Mouse (Mus musculus) cerebellum, postnatal 10 days (tissue): ENCODE measurements around the gene Zfp346.

Experiments
- DNase-seq, 2 experiments: peaks; one replicate each; pipeline ENCODE4 v3.0.0; 2021; ENCODE audit warnings: mixed read lengths in 2 of 2

The Zfp346 gene

DNA sequence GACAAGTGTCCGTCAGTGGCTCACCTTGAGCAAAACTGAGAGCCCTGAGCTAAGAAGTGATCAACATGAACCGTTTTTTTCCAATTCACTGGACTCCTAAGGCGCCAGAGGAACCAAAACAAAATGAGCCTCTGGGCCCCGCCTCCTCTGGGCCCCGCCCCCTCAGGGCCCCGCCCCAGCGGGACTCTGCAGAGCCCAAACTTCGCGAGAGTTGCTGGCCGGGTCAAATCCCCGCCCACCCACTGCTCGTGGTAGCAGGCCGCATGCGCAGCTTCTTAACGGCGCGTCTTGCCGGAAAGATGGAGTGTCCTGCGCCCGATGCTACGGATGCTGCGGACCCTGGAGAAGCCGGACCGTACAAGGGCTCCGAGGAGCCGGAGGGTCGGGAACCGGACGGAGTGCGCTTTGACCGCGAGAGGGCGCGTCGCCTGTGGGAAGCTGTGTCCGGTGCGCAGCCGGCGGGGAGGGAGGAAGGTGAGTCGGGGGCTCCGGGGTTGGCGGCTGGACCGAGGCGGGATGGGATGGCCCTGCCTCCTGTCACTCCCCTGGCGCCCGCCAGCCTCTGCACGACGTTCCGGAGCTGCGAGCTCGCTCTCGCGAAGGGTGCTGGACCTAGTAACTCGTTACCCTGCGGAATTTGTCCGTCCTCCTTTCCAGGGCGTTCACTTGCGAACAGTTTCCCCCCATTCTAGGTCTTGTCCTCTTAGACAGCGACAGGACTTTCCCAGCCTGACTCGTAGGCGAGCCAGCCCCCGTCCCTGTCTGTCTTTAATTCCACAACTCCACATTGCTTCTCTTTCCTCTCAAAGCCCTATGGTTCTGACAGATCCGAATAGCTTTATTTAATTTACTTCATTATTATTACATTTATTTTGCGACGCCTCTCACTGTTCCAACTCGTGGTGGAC lies at the start of gene Zfp346:
Zfp346 (plus strand) TSS at position 267 of the 908 bp plus-strand sequence.
- DNase-seq = peak; percentile 99

DNA sequence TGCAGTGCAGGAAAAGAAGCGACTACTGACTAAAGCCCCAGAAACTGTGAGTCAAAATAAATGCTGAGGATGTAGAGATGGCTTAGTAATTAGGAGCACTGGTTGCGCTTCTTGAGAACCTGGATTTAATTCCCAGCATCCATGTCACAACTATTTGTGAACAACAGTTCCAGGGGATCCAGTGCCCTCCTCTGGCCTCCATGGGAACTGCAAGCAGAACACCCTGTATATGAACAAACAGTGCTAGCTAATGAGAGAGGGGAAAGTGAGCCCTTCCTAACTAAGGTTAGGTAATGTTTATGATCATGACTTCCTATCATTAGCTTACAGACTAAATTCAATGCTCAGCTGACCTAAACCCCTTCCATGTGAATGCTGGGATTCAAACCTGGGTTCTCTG lies 47.1 kb upstream of the Zfp346 start:
- peak; percentile 47 to 56 for DNase-seq

DNA sequence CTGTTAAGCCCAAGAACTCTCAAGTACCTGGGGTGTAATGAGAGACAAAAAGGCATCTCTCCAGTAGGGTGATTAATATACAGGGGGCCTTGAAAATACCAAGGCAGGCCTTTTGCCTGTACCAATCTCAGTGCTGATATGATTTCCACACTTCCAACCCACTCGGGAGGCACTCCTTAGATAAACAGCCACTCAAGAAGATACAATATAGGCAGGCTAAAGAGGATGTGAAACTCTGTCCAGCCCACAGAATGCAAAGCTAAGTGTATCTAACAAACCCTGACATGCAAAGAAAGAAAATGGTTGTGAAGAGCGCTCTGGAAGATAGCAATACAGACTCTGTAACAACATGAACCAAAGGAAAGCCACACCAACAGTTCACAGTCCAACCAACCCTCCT lies 41.8 kb upstream of the Zfp346 start:
- DNase-seq = no peak

DNA sequence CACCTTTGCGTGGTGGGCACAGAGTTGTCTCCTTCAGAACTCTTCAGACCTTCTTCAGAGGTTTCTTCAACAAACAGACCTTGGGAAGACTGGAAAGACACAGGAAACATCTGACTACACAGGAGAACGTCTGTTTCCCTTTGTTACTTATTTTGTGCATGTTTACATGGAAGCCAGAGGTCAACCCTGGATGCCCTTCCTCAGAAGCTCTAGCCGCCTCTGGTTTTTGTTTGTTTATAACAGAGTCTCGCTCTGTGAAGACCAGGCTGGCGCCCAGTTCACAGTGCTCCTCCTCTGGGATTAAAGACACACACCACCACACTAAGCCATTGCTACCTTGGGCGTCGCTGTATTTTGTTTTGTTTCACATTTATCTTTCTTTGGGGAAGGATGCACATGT lies 35.4 kb upstream of the Zfp346 start:
- DNase-seq = no peak

DNA sequence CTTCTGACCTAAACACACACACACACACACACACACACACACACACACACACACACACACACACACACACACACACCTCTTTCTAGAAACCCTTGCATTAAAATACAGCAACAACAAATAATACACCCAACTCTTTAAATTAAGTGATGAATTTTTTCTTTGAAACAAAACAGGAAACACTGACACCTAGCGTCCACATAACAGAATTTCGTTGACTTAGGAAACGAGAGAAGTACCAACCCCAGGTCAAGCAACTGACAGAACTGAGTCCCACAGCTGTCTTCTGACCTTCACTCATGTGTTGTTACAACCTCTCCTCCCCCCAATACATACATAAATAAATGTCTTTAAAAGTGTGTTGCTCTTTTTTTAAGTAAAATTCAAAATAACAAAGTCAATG lies 33.8 kb upstream of the Zfp346 start:
- peak; percentile 34 to 66 for DNase-seq

DNA sequence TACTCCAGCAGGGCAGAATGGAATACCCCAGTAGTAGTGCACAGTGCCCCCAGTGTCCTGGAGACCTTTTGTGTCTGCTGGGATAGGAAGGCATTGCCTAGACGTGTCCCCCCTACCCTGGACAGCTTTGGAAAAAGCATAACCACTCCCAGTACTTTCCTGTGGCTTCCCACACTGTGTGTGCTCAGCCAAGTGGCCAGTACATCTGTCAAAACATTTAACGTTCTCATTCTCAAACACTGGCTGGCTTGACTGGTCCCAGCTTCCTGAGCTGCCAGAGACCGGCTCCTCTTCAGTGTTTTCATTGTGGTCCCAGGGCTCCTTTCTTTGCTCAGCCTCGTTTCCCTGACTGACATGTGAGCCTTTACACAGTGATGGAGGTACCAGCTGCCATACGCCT lies 29.5 kb upstream of the Zfp346 start:
- DNase-seq = no peak

DNA sequence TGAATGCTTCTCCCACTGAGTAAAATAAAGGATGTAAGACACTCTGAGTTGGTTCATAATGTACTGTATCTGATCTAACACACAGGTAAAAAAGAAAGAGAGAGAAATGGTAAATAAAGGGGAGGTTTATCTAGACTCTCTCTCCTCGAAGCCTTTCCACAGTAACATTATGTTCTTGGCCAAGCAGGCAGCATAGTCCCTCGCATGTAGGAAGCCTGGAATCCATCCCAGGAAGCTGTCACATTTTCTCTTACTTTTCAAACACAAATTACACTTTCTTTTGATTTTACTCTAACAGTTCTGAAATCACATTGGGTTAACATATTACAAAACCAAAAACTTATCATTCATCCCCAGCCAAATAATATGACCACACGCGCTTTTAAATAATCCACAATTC lies 12.5 kb upstream of the Zfp346 start:
- DNase-seq = no peak

DNA sequence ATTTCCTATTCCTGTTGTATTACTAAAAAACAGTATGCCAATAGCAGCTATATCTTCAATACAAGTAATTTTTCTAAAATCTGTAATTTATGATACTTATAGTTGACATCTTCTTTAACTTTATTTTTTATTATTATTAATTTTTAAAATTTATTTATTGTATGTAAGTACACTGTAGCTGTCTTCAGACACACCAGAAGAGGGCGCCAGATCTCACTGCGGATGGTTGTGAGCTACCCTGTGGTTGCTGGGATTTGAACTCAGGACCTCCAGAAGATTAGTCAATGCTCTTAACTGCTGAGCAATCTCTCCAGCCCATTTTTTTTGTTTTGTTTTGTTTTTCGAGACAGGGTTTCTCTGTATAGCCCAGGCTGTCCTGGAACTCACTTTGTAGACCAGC lies 7.3 kb upstream of the Zfp346 start:
- DNase-seq = peak; percentile 37 to 39

DNA sequence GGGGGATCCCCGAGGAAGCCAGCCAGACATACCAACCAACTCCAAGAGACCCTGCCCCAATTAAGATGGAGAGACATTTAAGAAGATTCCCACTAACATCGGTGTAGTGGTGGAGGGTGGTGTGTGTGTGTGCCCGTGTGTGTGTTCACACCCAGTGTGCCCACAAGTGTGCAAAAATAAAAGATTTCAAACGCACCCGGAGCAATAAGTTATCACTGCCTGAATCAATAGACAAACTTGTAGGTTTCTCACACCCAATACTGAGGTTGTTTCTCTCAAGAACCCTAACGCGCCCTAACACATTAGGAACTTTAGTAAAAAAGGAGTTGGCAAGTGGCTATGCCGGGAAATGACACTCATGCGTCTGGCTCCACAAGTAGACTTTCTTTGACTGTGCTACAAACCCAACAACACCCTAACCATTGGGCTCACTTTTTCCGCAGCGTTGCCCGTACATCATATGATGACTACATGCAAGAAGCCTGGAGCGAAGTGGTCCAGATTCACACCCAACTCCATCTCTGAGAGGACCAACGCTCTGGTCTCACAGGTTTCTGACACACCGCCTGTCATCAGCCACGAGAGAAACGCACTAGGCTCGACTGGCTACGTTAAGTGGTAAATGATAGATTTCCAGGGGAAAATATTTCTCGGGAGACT lies 5.9 kb upstream of the Zfp346 start:
- DNase-seq = peak; percentile 36 to 47

DNA sequence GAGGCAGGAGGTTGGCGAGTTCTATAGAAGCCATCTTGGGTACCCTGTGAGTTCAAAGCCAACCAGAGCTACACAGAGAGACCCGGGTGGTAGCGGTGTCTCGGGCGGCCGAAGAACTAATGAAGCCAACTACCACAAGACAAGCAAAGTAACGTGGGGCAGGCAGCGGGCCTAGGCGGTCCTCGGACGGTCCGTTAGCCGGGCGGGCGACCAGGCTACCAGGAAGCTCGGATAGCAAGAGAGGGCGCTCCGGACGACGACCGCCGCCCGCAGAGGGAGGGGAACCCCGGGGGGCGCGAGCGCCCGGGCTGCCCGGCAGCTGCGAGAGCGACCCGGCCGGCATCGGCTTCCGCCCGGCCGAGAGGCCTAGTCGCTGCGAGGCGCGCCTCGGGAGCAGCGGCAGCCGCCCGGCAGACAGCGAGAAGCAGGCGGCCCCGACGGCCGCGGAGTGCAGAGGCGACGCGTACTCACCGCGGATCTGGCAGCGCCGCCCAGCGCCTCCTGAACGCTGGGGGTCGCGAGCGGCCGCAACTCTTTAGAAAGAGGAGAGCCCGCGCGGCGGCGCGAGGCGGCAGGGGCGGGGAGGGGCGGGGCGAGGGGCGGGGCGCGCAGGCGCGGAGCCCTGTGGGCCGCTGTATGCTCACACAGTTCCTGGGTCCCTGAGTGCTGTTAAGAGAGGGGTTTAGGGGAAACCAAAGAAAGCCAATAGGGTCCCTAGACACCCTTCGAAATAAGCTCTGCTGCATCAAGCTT lies 5.2 kb upstream of the Zfp346 start, which contains the start of gene Uimc1:
Uimc1 (minus strand) TSS at position 575 of the 753 bp plus-strand sequence.
- peak; percentile 90 to 94 for DNase-seq

DNA sequence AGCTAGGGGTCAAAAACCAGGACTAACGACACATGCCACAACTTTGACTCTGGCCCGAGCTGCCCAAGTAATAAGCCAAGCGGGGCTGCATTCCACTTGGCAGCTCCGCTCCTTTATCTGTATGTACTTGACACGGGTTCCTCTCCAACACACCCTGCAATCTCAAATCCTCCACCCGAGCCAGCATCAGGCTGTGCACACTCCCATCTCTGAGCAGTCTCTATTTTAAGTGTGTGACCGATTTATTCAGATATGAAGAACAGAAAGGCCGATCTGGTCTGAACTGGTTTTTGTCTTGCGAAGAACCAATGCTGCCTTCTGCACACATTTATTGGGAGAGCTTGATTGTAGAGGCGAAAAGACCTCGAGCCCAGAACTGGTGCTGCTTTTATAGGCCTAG lies 3.5 kb upstream of the Zfp346 start:
- DNase-seq = no peak

DNA sequence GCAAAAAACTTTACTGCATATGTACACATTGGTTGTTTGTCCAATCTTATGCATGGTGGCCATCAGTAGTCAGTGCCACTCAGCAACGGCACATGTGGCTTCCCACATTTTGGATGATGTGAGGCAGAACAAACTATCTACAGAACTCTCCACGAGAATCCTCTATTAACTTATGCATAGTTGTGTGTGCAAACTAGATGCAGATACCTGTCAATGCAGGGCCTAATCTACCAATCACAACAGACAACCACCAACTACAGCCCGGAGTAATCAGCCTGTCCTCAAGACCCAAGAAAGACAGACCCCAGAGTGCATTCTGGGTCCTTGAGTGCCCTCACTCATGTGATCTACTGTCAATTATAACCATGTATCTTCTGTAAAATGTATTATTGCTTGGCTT lies 2.7 kb upstream of the Zfp346 start:
- no peak for DNase-seq

DNA sequence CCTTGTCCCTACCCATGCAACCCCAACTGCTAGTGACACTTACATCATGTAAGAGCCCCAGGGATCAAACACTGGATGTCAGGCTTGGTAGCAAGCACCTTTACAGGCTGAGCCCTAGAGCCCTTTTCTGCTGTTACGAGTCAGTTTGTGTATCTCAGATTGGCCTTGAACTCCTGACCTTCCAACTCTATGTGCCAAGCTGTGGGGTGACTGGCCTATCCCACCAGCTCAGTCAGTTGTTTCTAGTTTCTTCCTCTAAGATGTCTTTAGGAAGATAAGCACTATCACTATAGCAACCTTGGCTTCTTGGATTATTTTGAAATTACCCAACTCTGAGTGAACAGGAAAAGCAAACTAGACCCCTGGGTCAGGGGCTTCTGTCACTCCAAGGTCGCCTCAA lies 1.8 kb upstream of the Zfp346 start:
- no peak for DNase-seq

DNA sequence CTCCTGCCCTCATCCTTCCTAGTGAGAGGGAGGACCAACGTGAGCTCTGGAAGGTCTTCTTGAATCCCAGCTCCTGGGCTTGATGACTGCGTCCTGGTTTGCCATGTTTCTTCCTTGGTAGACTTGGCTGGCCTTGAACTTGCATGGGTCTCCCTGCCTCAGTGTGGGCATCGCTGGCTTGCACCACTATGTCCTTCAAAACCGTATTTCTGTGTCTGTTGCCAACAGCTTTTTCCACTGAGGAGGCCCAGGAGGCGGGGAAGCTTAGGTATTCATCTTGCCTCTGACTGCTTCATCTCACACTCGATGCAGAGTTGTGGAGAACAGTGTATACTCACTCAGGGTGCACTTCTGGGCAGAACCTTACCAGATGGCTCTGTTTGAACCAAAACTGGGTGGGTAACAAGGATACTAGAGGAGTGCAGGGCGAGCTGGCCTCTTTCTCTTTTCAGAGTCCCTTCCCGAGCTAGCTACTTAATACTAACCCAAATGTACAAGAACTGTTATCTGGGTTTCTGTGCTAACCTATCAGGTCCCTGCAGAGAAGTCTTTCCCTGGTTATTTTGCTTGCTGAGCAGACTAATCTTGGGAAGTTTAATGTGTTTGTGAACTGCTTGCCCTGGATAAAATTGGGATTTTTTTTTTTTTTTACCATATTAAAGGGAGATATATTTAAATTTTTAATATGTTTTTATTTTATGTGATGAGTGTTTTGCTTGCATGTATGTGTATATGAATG lies 1.0 kb downstream of the Zfp346 start:
- DNase-seq = peak; percentile 24 to 33

DNA sequence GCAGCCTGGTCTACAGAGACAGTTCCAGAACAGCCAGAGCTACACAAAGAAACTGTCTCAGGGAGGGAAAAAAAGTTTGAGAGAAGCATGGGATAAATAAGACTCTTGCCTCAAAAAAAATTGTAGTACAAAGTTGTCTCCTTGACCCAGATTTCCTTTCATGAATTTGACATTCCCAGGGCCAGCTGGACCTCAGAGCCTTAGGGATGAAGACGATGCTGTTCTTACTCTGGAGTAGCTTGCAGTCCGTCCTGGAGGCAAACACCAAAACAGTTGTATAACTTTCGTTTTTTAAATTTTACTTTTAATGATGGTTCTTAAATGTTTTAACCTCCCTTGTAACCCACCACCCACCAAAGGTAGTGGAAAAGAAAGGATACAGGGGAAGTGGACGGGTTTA lies 2.0 kb downstream of the Zfp346 start:
- DNase-seq = no peak

DNA sequence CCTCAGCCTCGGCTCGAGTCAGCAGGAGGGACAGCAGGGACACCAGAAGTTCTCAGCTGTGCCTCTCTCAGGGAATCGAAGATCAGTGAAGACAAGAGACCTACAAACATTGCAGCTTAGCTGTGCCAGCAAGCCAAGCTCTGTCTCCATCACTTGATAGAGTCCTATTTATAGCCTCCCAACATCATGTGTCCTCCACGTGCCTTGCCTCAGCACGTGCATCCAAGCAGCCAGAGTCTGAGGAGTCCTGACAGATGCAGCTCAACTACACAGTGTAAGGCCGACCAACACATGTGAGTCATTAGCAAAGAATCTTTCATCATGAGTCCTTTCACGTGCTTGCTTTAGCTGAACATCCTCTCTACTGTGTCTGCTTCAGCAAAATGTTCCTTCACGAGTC lies 2.6 kb downstream of the Zfp346 start:
- peak in 1 of 2 experiments; percentile 11 for DNase-seq

DNA sequence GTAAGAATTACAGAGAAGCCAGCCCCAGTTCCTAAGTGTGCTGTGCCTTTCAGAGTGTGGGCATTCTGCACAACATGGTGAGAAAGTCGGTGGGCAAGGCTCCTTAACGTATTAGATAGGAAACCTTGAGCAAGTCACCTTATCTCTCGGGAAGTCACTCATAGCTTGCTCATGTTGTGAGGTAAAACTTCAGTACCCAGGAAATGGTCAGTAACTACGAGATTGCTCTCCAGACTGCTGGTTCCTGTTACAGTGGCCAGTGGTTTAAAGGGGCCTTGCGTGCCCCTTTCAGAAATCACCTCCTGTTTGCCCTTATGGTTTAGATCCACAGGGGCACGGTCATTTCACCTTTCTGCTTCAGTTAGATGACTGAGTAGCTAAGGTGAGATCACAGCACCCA lies 9.3 kb downstream of the Zfp346 start:
- no peak for DNase-seq

DNA sequence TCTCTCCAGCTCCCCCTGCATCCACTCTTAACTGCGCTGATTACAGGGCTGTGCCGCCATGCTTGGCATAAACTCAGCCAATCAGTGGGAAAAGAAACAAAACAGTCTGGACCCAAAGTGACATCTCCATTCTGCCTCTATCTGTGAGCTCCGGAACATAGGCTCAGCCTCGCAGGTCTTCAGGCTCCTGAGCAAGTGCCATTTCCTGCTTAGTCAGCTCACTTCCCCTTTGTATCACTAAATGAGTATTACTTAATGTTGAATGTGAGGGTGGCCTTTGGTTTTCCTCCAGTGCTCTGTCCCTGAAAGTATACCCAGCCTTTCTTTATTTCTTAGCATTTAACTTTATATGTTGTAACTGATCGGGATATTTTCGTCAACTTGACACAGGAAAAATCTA lies 19.8 kb downstream of the Zfp346 start:
- DNase-seq = no peak

DNA sequence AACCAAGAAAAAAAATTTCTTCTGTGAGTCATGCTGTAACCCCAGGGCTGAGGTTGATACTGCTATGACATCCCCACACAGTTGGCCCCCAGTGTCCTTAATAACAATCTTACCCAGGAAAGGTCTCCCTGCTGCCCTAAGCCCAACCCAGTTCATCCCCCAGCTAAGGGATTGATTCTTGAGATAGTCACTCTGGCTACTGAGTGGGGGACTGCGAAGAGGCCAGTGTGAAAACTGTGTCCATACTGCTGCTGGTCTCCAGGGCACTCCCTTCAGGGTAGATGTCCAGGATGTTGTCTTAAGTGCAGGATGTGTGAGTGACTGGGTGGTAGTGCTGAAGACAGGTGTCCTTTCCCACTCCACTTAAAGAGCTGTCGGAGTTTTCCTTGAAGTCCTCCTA lies 28.3 kb downstream of the Zfp346 start, which contains the start of gene Gm17617:
Gm17617 (minus strand) TSS at position 101 of the 400 bp plus-strand sequence.
- no peak for DNase-seq

DNA sequence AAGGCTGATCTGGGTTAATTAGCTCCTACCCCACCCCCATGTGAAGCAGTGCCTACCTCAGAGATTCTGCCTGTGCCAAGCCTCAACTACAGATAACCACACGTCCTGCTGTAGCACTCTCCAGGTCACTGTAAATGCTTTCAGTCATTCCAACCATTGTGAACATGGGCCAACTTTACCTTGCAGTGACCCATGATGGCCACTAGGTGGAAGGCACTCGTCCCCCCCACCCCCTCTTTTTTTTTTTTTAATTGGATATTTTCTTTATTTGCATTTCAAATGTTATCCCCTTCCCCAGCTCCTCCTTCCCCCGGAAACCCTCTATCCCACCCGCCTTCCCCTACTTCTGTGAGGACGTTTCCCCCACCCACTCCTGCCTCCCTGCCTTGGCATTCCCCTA lies 30.3 kb downstream of the Zfp346 start:
- DNase-seq = peak; percentile 33 to 63

DNA sequence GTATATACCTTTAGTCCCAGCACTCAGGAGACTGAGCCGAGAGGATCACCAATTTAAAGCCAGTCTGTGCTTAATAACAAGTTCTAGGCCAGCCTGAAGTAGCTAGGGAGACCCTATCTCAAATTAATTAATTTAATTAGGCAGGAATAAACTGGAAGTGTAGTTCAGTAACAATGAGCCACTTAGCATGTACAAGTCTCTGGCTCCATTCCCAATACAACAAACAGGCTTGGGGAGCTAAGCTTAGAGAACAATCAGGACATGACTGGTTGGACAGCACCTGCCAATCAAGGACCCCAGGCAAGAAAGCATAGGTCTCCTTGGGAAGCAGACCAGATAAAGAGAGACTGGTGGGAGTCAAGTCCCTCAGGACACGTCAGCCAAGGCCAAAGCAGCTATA lies 35.2 kb downstream of the Zfp346 start:
- DNase-seq = no peak

DNA sequence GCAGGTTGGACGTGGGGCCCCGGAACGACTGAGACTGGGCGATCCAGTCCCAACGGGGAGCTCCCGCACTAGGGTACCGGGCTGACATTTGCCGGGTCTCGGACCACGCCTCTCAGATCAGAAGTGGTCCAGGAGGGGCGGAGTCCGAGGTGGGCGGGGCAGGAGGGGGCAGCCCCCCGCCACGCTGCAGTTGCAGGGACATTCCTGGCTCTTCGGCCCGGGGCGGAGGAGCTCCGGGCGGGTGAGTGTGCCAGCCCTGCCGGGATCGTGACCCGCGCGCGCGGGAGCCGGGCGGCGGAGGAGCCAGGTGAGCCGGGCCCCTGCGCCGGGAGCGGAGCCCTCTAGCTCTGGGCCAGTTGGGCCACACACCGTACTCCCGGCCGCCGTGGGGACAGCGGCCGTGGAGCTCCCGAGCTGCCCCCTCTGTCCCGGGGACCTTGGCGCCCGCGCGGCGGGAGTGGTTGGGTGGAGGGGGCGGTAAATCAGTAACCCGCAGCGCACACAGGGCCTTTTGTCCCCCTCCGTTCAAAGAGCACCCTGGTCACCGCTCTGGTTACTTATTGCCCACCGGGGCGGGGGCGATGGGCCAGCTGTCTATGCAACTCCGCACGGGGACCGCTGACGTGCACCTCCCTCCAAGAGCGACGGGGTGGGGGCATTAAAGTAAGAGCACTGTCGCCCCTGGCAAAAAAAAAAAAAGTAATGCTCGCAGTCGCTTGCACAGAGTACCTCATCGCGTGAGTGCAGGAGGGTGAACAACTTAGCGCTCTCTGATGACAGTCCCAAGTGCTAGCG lies 47.7 kb downstream of the Zfp346 start, which contains the start of gene Fgfr4:
Fgfr4 (plus strand) TSS at position 20 of the 795 bp plus-strand sequence.
- DNase-seq = peak; percentile 43 to 67
